ENCODE assay signal across 8 mouse cellular contexts in the genomic region with DNA sequence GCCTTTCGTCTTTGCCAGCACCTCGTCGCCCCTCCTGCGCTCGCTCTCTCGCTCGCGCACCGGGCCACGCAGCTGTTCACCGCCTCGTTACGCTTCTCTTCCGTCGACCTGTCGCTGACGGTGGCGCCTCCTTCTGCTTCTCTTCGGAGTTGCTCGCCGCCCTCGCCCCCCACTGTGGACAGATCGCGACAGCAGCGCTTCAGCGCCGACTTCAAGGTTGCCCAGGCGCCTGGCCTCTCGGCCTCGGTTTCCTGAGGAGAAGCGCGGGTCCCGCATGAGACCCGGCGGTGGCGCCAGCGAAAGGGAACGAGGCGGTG. TPM values are rescaled to one million over a fixed set of nuclear protein-coding genes. Genes with fewer than 3 reads are reported as not detected.
DNase-seq lines count a peak whose midpoint lies in the region; ATAC-seq and TF ChIP-seq lines count a peak whose summit lies in the region.

No protein-coding gene starts in this region.

- TF ChIP-seq POLR2A in bone marrow macrophage, adult 2 months (IDR thresholded peaks at IDR 0.05; ENCODE audit: borderline replicate concordance, low read depth, low read length): no peak

- H3K4me3 ChIP-seq in kidney, embryonic 14.5 days (ENCODE audit: low read length): peak overlapping the region; percentile 90
- H3K4me3 ChIP-seq in bone marrow macrophage, adult 2 months (ENCODE audit: insufficient read depth, low read length): peak overlapping the region; percentile 98
- H3K4me3 ChIP-seq in hindbrain, embryonic 15.5 days: peak overlapping the region; percentile 76
- H3K4me3 ChIP-seq in midbrain, embryonic 15.5 days: peak overlapping the region; percentile 91

- TF ChIP-seq CTCF in bone marrow macrophage, adult 2 months (IDR thresholded peaks at IDR 0.05; ENCODE audit: low read depth, low read length): no peak

- peak overlapping the region; percentile 67 for H3K4me2 ChIP-seq in kidney, embryonic 14.5 days (replicated peaks; ENCODE audit: low read depth, low read length)
- H3K4me2 ChIP-seq in hindbrain, embryonic 15.5 days: peak overlapping the region; percentile 70
- H3K4me2 ChIP-seq in midbrain, embryonic 15.5 days: peak overlapping the region; percentile 55

- DNase-seq in kidney, postnatal 4 days: no peak
- DNase-seq in ovary, postnatal 36 days (ENCODE audit: low spot score): no peak
- no peak for DNase-seq in right cerebral cortex, postnatal 14 days
- no peak for DNase-seq in cerebellum, adult 9-10 months

- no peaks in the 10 kb centered on the region for H3K27me3 ChIP-seq in kidney, embryonic 14.5 days (ENCODE audit: control insufficient read depth, insufficient read depth, low read length)
- no peaks in the 10 kb centered on the region for H3K27me3 ChIP-seq in hindbrain, embryonic 15.5 days
- no peaks in the 10 kb centered on the region for H3K27me3 ChIP-seq in midbrain, embryonic 15.5 days (replicated peaks)

- peak overlapping the region; percentile 94 for H3K9ac ChIP-seq in kidney, embryonic 14.5 days (ENCODE audit: low read depth, low read length)
- H3K9ac ChIP-seq in hindbrain, embryonic 15.5 days: peak overlapping the region; percentile 94
- H3K9ac ChIP-seq in midbrain, embryonic 15.5 days: peak overlapping the region; percentile 98

- peaks cover 10% of the 10 kb centered on the region; the same call in 1 of the 2 replicates for H3K4me1 ChIP-seq in kidney, embryonic 14.5 days (ENCODE audit: control insufficient read depth, insufficient read depth, low read length)
- peaks cover 3% of the 10 kb centered on the region; the same call in 1 of the 2 replicates for H3K4me1 ChIP-seq in bone marrow macrophage, adult 2 months (ENCODE audit: control insufficient read depth, insufficient read depth, low read length)
- peaks cover 15% of the 10 kb centered on the region for H3K4me1 ChIP-seq in hindbrain, embryonic 15.5 days (replicated peaks)
- H3K4me1 ChIP-seq in midbrain, embryonic 15.5 days: peaks cover 14% of the 10 kb centered on the region

- no peaks in the 10 kb centered on the region for H3K36me3 ChIP-seq in kidney, embryonic 14.5 days (ENCODE audit: control insufficient read depth, insufficient read depth, low read length)
- no peaks in the 10 kb centered on the region for H3K36me3 ChIP-seq in hindbrain, embryonic 15.5 days
- H3K36me3 ChIP-seq in midbrain, embryonic 15.5 days (replicated peaks): no peaks in the 10 kb centered on the region

- WGBS in kidney, embryonic 14.5 days: 0% methylated on average over 39 of the region's 39 CpGs
- 0% methylated on average over 39 of the region's 39 CpGs for WGBS in hindbrain, embryonic 15.5 days
- under 1% methylated on average over 39 of the region's 39 CpGs for WGBS in midbrain, embryonic 15.5 days

- peak overlapping the region; percentile 98 for H3K27ac ChIP-seq in kidney, embryonic 14.5 days (ENCODE audit: low read depth, low read length)
- peak overlapping the region; percentile 91 for H3K27ac ChIP-seq in bone marrow macrophage, adult 2 months (ENCODE audit: insufficient read depth, low read depth, low read length)
- H3K27ac ChIP-seq in hindbrain, embryonic 15.5 days (replicated peaks): peak overlapping the region; percentile 100
- peak overlapping the region; percentile 98 for H3K27ac ChIP-seq in midbrain, embryonic 15.5 days

- no peaks in the 10 kb centered on the region for H3K9me3 ChIP-seq in kidney, embryonic 14.5 days (ENCODE audit: control insufficient read depth, low read length)
- H3K9me3 ChIP-seq in hindbrain, embryonic 15.5 days: no peaks in the 10 kb centered on the region
- no peaks in the 10 kb centered on the region for H3K9me3 ChIP-seq in midbrain, embryonic 15.5 days

- peak; percentile 77 for ATAC-seq in kidney, embryonic 14.5 days (ENCODE audit: low FRiP score, low TSS enrichment)
- ATAC-seq in hindbrain, embryonic 15.5 days (ENCODE audit: low FRiP score, low read depth): no peak
- no peak for ATAC-seq in midbrain, embryonic 15.5 days (replicated peaks)

RNA-seq across cellular contexts. Expression of gene Ube3a, which starts 0.3 kb away (rescaled TPM):
- 101 and 139 TPM in 2 replicates for polyA plus RNA-seq in kidney, embryonic 14.5 days (2014; fragmentation: Nextera tagmentation; extraction: Ambion mirVana)
- 42.1 and 43.2 TPM in 2 replicates for polyA plus RNA-seq in bone marrow macrophage, adult 2 months (2012; ENCODE audit: insufficient read depth, insufficient read length, missing spikeins)
- polyA plus RNA-seq in hindbrain, embryonic 15.5 days (2015; fragmentation: Nextera tagmentation; extraction: Ambion mirVana): 162 and 175 TPM in 2 replicates
- 159 and 165 TPM in 2 replicates for polyA plus RNA-seq in midbrain, embryonic 15.5 days (2015; fragmentation: Nextera tagmentation; extraction: Ambion mirVana)
